Mouse (Mus musculus) lung, embryonic 15.5 days (tissue): ENCODE measurements around the gene Umad1. TPM values are rescaled to one million over a fixed set of nuclear protein-coding genes. Genes with fewer than 3 reads are reported as not detected.
A peak's percentile ranks its signal among the peaks of the same experiment; 100 is the strongest.
"Not testable (repeated sequence)": the region's sequence is repeated elsewhere in the genome, so short reads cannot be mapped to it uniquely, and the experiment has no call there.

ENCODE experiments used
- ATAC-seq: fragments of 200-750 bp; cut with Nextera tagmentation; 2 replicates; pipeline ENCODE4 v1.8.0; 2017; ENCODE audit warnings: moderate number of reproducible peaks, borderline replicate concordance; ENCODE audit not compliant: low FRiP score, low TSS enrichment; ENCODE audit errors: extremely low read depth
- H3K27ac ChIP-seq: fragments of 300-500 bp; sonication (generic); 2 replicates; pipeline ENCODE4 v1.5.1; 2015; ENCODE audit warnings: moderate library complexity, mild to moderate bottlenecking, inconsistent platforms
- H3K27me3 ChIP-seq: fragments of 300-500 bp; sonication (generic); 2 replicates; pipeline ENCODE4 v1.6.1; 2015; ENCODE audit warnings: inconsistent platforms
- H3K36me3 ChIP-seq: fragments of 300-500 bp; sonication (generic); 2 replicates; pipeline ENCODE4 v1.6.1; 2015; ENCODE audit warnings: inconsistent platforms
- H3K4me1 ChIP-seq: fragments of 300-500 bp; sonication (generic); 2 replicates; pipeline ENCODE4 v1.6.1; 2015; ENCODE audit warnings: inconsistent platforms
- H3K4me2 ChIP-seq: fragments of 300-500 bp; sonication (generic); 2 replicates; pipeline ENCODE4 v1.6.1; 2015; ENCODE audit warnings: inconsistent platforms, mild to moderate bottlenecking, moderate library complexity
- H3K4me3 ChIP-seq: fragments of 300-500 bp; sonication (generic); 2 replicates; pipeline ENCODE4 v1.5.1; 2015; ENCODE audit warnings: mild to moderate bottlenecking, inconsistent platforms
- H3K9ac ChIP-seq: fragments of 300-500 bp; sonication (generic); 2 replicates; pipeline ENCODE4 v1.6.1; 2015; ENCODE audit warnings: inconsistent platforms
- H3K9me3 ChIP-seq: fragments of 300-500 bp; sonication (generic); 2 replicates; pipeline ENCODE4 v1.6.1; 2016; ENCODE audit warnings: inconsistent platforms
- WGBS: fragments of 180-500 bp; shearing (Covaris S2); methylation state at CpG from one replicate; pipeline ENCODE4 v1.1.7; 2015; 5-methylcytosine and 5-hydroxymethylcytosine counted together
- polyA plus RNA-seq: library from polyadenylated mRNA; unstranded; fragments of >200 nt; fragmentation: Nextera tagmentation; extraction: Ambion mirVana; gene quantifications from 2 replicates; pipeline ENCODE4 v1.2.1, GENCODE M21; 2015

The Umad1 gene
- polyA plus RNA-seq, 1 experiment from 2014 or later, result 23.2 TPM

GRCm38 (mm10) chr6:8283255-8283654 lies 24.2 kb downstream of the Umad1 start:
- H3K27ac ChIP-seq, result no peak overlapping the region
- H3K27me3 ChIP-seq, result no peaks in the 10 kb centered on the region
- peaks cover 3% of the 10 kb centered on the region; the same call in 1 of the 2 replicates for H3K4me1 ChIP-seq
- no peak for ATAC-seq
- H3K9ac ChIP-seq, result no peak overlapping the region
- H3K9me3 ChIP-seq, result no peaks in the 10 kb centered on the region
- no peak overlapping the region for H3K4me3 ChIP-seq
- WGBS, result 77% methylated on average over 4 of the region's 4 CpGs
- H3K36me3 ChIP-seq, result no peaks in the 10 kb centered on the region
- H3K4me2 ChIP-seq, result no peak overlapping the region

GRCm38 (mm10) chr6:8285401-8285960 lies 26.4 kb downstream of the Umad1 start:
- peak; percentile 64; the same call in 1 of the 2 replicates for ATAC-seq
- Histone ChIP-seq H3K9me3 (no peaks in the 10 kb centered on the region), H3K4me3 (no peak overlapping the region), H3K27me3 (no peaks in the 10 kb centered on the region), H3K27ac (no peak overlapping the region), H3K4me2 (no peak overlapping the region), H3K9ac (no peak overlapping the region), H3K36me3 (no peaks in the 10 kb centered on the region), H3K4me1 (peaks cover 3% of the 10 kb centered on the region; the same call in 1 of the 2 replicates)
- 35% methylated on average over 3 of the region's 3 CpGs for WGBS

DNA sequence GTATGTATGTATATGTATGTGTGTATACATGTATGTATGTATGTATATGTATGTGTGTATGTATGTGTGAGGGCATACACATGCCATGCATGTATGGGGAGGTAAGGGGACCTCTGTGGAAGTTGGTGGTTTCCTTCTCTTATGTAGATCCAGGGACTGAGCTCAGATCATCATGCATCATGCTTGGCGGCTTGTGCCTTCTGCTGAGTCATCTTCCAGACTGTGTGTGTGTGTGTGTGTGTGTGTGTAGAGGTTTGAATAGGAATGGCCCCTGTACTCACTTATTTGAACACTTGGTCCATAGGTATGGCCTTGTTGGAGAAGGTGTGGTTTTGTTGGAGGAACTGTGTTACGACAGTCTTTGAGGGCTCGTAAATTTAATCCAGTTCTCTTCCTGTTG lies 27.1 kb downstream of the Umad1 start:
- Histone ChIP-seq H3K4me3 (no peak overlapping the region), H3K9ac (no peak overlapping the region), H3K4me2 (no peak overlapping the region), H3K27me3 (no peaks in the 10 kb centered on the region), H3K9me3 (no peaks in the 10 kb centered on the region), H3K27ac (no peak overlapping the region), H3K4me1 (peaks cover 3% of the 10 kb centered on the region; the same call in 1 of the 2 replicates), H3K36me3 (no peaks in the 10 kb centered on the region)
- WGBS, result 94% methylated on average over 3 of the region's 3 CpGs
- no peak for ATAC-seq

- Histone ChIP-seq H3K9me3 (no peaks in the 10 kb centered on the region), H3K27me3 (no peaks in the 10 kb centered on the region), H3K9ac (no peak overlapping the region), H3K4me2 (no peak overlapping the region), H3K4me3 (no peak overlapping the region), H3K4me1 (peaks cover 3% of the 10 kb centered on the region; the same call in 1 of the 2 replicates), H3K27ac (no peak overlapping the region), H3K36me3 (no peaks in the 10 kb centered on the region)
- WGBS, result 87% methylated on average over 4 of the region's 4 CpGs
- no peak for ATAC-seq
Observed at GRCm38 (mm10) chr6:8288755-8289580, 29.9 kb downstream of the Umad1 start.

- no peak for ATAC-seq
- no peak overlapping the region for H3K4me2 ChIP-seq
- no peaks in the 10 kb centered on the region for H3K27me3 ChIP-seq
- H3K9ac ChIP-seq, result no peak overlapping the region
- WGBS, result 85% methylated on average over 4 of the region's 4 CpGs
- H3K4me3 ChIP-seq, result no peak overlapping the region
- no peaks in the 10 kb centered on the region for H3K36me3 ChIP-seq
- no peaks in the 10 kb centered on the region for H3K4me1 ChIP-seq
- no peak overlapping the region for H3K27ac ChIP-seq
- no peaks in the 10 kb centered on the region for H3K9me3 ChIP-seq
Observed at GRCm38 (mm10) chr6:8294048-8294784, 35.1 kb downstream of the Umad1 start.

GRCm38 (mm10) chr6:8299066-8299863 lies 40.2 kb downstream of the Umad1 start:
- Histone ChIP-seq H3K4me2 (no peak overlapping the region), H3K9ac (no peak overlapping the region), H3K9me3 (no peaks in the 10 kb centered on the region), H3K36me3 (no peaks in the 10 kb centered on the region), H3K4me1 (no peaks in the 10 kb centered on the region), H3K4me3 (no peak overlapping the region), H3K27me3 (no peaks in the 10 kb centered on the region), H3K27ac (no peak overlapping the region)
- ATAC-seq, result no peak
- WGBS, result 85% methylated on average over 6 of the region's 6 CpGs

DNA sequence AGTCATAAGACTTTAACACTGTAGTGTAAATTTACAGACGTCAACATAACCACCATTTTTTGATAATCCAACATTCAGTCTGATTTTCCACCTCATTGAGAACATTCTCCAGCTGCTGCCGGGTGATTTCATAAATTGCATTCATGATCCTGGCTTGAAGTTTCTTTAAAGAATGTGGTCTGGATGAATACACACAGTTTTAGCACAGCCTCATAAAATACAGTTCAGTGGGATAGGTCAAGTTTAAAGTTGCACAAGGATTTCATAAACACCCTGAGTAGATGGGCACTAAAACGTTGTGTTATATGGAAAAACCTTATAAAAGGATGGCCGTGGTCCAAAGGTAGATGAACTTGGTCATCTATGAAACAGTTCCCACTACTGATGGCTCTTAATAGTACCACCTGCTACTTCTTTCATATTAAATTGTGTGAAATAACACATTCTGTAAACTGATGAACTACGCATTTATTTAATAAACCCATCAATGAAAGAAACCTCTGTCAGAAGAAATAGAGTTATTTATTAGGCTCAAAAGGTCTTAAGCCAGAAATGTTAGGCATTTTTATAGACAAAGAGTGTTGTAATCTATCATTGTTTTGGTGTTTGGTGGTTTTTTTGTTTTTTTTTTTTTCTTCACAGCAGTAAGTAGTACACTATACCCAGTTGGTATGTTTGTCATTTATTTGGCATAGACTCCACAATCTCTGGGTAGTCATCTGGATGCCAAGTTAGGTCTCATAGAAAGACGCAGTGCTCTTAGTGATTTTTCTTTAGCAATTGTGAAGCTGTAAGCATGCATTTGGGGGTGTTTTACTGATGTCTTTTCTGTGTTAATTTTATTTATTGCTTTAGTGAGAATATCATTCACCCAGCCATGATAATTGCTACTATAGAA lies 49.0 kb downstream of the Umad1 start:
- Histone ChIP-seq H3K9me3 (no peaks in the 10 kb centered on the region), H3K4me3 (no peak overlapping the region), H3K27ac (no peak overlapping the region), H3K9ac (no peak overlapping the region), H3K36me3 (no peaks in the 10 kb centered on the region), H3K27me3 (no peaks in the 10 kb centered on the region), H3K4me2 (no peak overlapping the region), H3K4me1 (no peaks in the 10 kb centered on the region)
- no peak for ATAC-seq
- WGBS, result 66% methylated on average over 6 of the region's 6 CpGs

DNA sequence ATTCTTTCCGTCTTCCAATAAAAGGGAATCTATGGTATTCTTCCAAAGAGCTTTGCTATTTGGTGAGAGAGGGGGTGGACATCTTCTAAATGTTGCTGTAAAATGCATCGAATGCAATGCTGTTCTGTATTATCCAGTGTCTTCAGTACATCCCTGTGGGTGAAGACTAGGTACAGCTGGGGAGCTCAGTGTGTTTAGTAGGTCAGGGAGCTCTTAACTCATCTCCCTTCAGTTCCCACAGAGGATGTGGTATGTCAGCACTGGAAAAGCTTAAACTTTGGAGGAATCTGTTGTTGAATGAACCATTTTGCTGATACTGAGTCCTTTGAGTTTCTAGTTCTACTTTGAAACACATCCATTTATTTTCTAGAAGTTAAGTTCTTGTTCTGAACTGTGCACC lies 53.5 kb downstream of the Umad1 start:
- H3K4me3 ChIP-seq, result no peak overlapping the region

GRCm38 (mm10) chr6:8316201-8316600 lies 57.1 kb downstream of the Umad1 start:
- no peak overlapping the region for H3K27ac ChIP-seq
- H3K36me3 ChIP-seq, result no peaks in the 10 kb centered on the region
- no peaks in the 10 kb centered on the region for H3K9me3 ChIP-seq
- ATAC-seq, result no peak
- no peak overlapping the region for H3K4me2 ChIP-seq
- no peaks in the 10 kb centered on the region for H3K4me1 ChIP-seq
- no peaks in the 10 kb centered on the region for H3K27me3 ChIP-seq
- H3K4me3 ChIP-seq, result no peak overlapping the region
- no peak overlapping the region for H3K9ac ChIP-seq

More for the DNA sequence above, 53.5 kb downstream of the Umad1 start:
- H3K4me2 ChIP-seq, result no peak overlapping the region
- H3K36me3 ChIP-seq, result no peaks in the 10 kb centered on the region
- 90% methylated on average over 2 of the region's 2 CpGs for WGBS
- H3K4me1 ChIP-seq, result no peaks in the 10 kb centered on the region
- H3K9me3 ChIP-seq, result no peaks in the 10 kb centered on the region
- H3K27ac ChIP-seq, result no peak overlapping the region
- H3K9ac ChIP-seq, result no peak overlapping the region
- H3K27me3 ChIP-seq, result no peaks in the 10 kb centered on the region
- ATAC-seq, result no peak

DNA sequence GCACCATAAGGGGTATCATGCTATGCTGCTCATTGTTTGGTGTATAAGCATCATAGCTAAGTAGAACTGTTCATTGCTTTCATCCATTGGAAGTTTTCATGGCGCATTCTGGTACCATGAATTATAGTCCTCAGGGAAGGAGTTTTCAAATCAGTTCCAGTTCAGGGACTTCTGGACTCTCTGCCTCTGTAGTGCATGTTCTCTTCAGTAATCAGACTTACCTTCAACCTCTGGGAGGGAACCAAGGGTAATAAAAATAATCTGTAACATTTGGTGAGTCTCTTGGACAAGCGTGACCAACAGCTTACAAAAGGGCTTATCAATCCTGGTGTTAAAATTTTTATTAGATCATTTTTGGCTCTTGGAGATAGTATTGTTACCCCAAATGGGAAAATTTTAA lies 60.5 kb downstream of the Umad1 start:
- Histone ChIP-seq H3K4me2 (no peak overlapping the region), H3K27me3 (no peaks in the 10 kb centered on the region), H3K9me3 (no peaks in the 10 kb centered on the region), H3K36me3 (no peaks in the 10 kb centered on the region), H3K4me1 (no peaks in the 10 kb centered on the region), H3K27ac (no peak overlapping the region), H3K4me3 (no peak overlapping the region), H3K9ac (no peak overlapping the region)
- no peak for ATAC-seq
- 93% methylated on average over 2 of the region's 2 CpGs for WGBS

DNA sequence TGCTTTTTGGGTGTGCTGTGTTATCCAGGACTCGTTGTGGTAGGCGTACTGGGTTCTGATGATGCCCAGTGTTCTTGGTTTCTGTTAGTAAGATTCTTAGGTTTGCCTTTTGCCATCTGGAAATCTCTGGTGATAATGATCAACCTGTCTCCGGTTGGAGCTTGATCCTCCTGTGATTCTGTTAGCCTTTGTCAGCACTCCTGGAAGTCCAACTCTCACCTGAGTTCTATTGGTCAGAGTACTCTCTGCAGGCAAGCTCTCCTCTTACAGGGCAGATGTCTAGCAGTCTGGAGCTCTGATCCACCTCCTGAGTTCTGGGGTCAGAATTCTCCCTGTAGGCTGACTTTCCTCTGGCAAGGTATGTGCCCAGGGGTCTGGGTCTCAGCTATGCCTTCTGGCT lies 72.4 kb downstream of the Umad1 start:
- H3K9ac ChIP-seq, H3K27me3 ChIP-seq, H3K4me3 ChIP-seq, H3K4me2 ChIP-seq, H3K27ac ChIP-seq, H3K9me3 ChIP-seq, H3K36me3 ChIP-seq, H3K4me1 ChIP-seq, ATAC-seq: not testable (repeated sequence)
- WGBS, result 98% methylated on average over 3 of the region's 3 CpGs
